Mouse (Mus musculus): ENCODE measurements at regions not wholly inside any gene's neighbourhood (a gene's known extent, or its start where the extent isn't known, plus 50 kb on each side); places are given as distances from the start of the nearest gene placed in this dataset.
"Not testable (repeated sequence)": the region's sequence is repeated elsewhere in the genome, so short reads cannot be mapped to it uniquely, and the experiment has no call there.

- DNase-seq (ENCODE audit: low spot score in 2 of 2): no peak
Observed at GRCm38 (mm10) chr15:3171774-3172173, 96.6 kb upstream of the Selenop start.

DNA sequence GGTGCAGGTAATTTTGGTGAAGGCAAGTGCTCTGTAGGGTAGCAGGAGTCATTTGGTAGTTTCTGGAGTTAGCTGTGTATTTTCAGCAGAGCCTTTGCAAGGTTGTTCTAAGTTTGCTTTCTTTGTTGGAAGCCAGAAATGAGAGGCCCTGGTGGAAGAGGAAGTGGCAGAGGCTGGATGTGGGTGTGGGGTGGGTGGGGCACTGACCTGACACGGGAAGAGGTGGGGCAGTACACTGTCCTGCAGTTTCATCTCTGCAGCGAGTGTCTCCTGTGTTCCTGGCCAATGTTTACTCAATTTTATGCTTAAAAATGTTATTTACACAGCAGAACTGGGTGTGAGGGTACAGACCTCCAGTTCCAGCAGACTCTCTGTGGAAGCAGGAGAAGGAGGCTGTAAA is 94.3 kb upstream of the Selenop start:
- no peak for DNase-seq (ENCODE audit: low spot score in 2 of 2)

- DNase-seq (ENCODE audit: low spot score in 2 of 2): no peak
Observed at GRCm38 (mm10) chr15:3174848-3175247, 93.5 kb upstream of the Selenop start.

- peak in 1 of 2 experiments; percentile 47 for DNase-seq (ENCODE audit: low spot score in 2 of 2)
Observed at GRCm38 (mm10) chr15:3201912-3202653, 66.3 kb upstream of the Selenop start.

DNA sequence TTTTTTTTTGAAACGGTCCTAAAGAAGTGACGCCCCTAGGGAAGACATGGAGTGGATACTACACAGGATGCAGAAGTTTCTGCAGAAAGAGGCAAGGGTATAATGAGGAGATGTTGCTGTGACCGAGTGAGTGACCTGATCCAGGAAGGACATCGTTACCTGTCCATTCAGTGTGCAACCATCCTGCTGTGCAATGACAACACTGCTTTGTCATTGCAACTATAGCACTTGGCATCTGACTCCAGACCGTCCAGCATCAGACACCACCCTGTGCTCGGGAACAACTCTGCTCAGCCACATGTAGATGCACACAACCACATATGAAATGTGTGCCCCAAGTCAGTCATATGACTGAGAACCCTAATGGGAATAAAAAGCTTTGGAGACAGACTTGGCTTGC is 62.8 kb upstream of the Selenop start:
- no peak for DNase-seq (ENCODE audit: low spot score in 2 of 2)

GRCm38 (mm10) chr15:3206076-3206475 is 62.3 kb upstream of the Selenop start:
- not testable (repeated sequence) for DNase-seq (ENCODE audit: low spot score in 2 of 2)

DNA sequence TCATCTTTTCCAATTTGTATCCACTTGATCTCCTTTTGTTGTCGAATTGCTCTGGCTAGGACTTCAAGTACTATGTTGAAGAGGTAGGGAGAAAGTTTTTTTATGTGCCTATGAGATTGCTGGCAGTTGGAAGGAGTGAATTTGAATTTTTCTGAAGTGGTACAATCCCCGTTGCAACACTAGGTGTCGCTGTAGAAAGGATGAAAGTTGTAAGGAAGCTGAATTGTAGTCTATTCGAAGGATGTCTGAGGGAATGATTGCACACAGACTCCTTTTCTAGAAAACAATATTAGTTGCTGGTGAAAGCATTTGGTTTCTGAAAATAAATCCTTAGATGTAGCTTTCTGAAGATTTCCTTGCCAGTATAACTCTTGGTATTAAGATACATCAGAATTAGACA is 54.6 kb upstream of the Selenop start:
- peak in 1 of 2 experiments; percentile 44 for DNase-seq (ENCODE audit: low spot score in 2 of 2)

- no peak for DNase-seq (ENCODE audit: low spot score in 2 of 2)
Observed at GRCm38 (mm10) chr15:3215201-3215600, 53.1 kb upstream of the Selenop start.
